Mouse (Mus musculus) v-Abl transformed pro-B cells (cell line): Measurements from ENCODE around the gene Nap1l4.
"Not testable (repeated sequence)": the region's sequence is repeated elsewhere in the genome, so short reads cannot be mapped to it uniquely, and the experiment has no call there.

Source experiments
- in situ Hi-C, 2 experiments: fragments of 400-800 bp; cut with MboI; formaldehyde crosslinking; loops; one replicate each; pipeline ENCODE4 v1.15.1; 2025; ENCODE audit not compliant: unreplicated experiment in 2 of 2

Nap1l4 gene

GRCm38 (mm10) chr7:143548976-143549457, at the start of gene Nap1l4:
TSS of gene Nap1l4 (minus strand) at chr7:143549106.
- in situ Hi-C loops, result no loop called here

GRCm38 (mm10) chr7:143594865-143595264, 46.0 kb upstream of the Nap1l4 start:
- in situ Hi-C loops, result loop anchor here in 1 of 2 experiments (25.0 kb wide), 1 partner anchor 317 kb away; no protein-coding TSS in a partner anchor

- in situ Hi-C loops, result loop anchor here in 1 of 2 experiments (25.0 kb wide), 1 partner anchor 320 kb away; no protein-coding TSS in a partner anchor
Measured at GRCm38 (mm10) chr7:143592255-143592654, 43.3 kb upstream of the Nap1l4 start.

GRCm38 (mm10) chr7:143588006-143588405, 39.1 kb upstream of the Nap1l4 start:
- in situ Hi-C loops, result loop anchor here in 1 of 2 experiments (10.0 to 25.0 kb wide), 2 partner anchors 107 to 324 kb away; no protein-coding TSS in a partner anchor

GRCm38 (mm10) chr7:143587586-143587985, 38.7 kb upstream of the Nap1l4 start:
- in situ Hi-C loops, result loop anchor here in 1 of 2 experiments (10.0 to 25.0 kb wide), 2 partner anchors 107 to 325 kb away; no protein-coding TSS in a partner anchor

DNA sequence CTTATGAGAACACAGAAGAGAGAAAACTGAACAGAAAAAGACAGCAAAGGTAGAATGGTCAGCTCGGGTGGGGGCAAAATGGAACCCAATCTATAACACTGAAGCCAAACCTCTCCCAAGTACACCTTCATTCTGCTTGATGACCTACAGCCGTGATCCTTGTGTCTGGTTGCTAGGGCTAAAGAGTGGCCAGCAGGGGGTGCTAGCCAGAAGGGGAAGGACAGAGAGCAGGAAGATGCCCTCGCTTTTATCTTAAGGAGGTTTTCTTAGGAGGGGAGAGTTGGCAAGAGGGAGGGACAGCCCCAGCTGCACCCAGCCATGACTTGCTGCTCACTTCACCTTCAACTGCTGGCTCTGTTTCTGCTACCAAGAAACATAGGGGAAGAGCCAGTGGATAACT, 35.0 kb upstream of the Nap1l4 start:
- in situ Hi-C loops, result loop anchor here (5.0 to 25.0 kb wide), 5 partner anchors 111 to 328 kb away; no protein-coding TSS in a partner anchor

GRCm38 (mm10) chr7:143583025-143583424, 34.1 kb upstream of the Nap1l4 start:
- in situ Hi-C loops, result loop anchor here (5.0 to 25.0 kb wide), 5 partner anchors 112 to 329 kb away; no protein-coding TSS in a partner anchor

DNA sequence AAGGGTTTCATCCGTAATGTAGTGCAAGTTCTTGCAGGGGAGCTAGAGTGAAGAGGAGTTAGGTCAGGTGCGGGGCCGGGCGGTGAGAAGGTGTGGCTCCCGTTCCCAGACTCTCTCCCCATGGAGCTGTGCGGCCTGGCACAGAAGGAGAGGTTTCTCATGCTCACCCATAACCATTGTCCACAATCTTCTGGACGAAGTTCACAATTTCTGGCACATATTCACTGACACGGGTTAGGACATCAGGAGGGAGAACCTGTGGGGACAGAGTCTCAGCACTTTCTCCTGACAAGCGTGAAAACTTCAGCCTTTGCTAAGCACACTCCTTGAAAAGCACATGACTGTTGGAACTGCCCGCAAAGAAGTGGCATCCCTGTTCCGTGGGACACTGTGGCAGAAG, 26.8 kb upstream of the Nap1l4 start:
- in situ Hi-C loops, result loop anchor here in 1 of 2 experiments (25.0 kb wide), 1 partner anchor 337 kb away; no protein-coding TSS in a partner anchor

- in situ Hi-C loops, result no loop called here
Measured at GRCm38 (mm10) chr7:143565648-143566039, 16.7 kb upstream of the Nap1l4 start.

GRCm38 (mm10) chr7:143565015-143565647, 16.2 kb upstream of the Nap1l4 start:
- in situ Hi-C loops, result no loop called here

DNA sequence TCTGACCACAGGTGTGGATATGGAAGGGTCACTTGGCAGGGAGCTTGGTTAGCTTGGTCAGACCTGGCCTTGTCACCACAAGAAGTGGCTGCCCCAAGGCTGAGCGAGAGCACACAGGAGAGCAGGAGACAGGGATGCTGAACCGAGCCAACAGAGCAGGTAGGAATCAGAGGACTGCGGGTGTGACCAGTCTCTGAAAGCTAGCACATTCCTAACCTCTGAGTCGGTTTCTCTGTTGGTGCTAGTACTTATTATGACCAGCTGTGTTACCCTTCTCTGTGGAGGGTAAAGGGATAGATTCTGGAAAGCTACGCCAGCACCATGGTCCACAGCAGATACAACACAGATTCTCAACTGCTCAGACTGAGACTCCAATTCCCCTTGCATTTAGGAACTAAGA, 14.9 kb upstream of the Nap1l4 start:
- in situ Hi-C loops, result no loop called here

- in situ Hi-C loops, result no loop called here
Measured at GRCm38 (mm10) chr7:143557616-143558015, 8.7 kb upstream of the Nap1l4 start.

- in situ Hi-C loops, result no loop called here
Measured at GRCm38 (mm10) chr7:143556964-143557610, 8.2 kb upstream of the Nap1l4 start.

DNA sequence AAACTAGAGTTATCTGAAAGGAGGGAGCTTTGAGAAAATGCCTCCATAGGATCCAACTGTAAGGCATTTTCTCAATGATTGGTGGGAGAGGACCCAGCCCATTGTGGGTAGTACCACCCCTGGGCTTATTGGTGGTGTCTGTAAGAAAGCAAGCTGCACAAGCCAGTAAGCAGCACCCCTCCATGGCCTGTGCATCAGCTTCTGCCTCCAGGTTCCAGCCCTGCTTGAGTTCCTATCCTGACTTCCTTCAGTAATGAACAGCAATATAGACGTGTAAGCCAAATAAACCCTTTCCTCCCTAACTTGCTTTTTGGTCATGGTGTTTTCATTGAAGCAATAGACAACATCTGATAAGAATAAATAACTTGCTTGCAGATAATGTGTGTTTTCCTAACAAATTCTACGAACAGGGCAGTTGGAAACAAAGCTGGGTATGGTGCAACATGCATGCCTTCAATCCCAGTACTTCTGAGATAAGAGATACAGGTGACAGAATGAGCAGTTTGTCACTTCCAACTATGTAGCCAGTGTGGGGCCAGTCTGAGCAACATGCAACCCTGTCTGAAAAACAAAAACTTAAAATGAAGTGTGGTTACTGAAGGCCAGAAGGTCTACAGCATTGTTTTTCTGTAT, 798 bp upstream of the Nap1l4 start:
- in situ Hi-C loops, result no loop called here

- in situ Hi-C loops, result no loop called here
Measured at GRCm38 (mm10) chr7:143548231-143548961, 510 bp downstream of the Nap1l4 start.

DNA sequence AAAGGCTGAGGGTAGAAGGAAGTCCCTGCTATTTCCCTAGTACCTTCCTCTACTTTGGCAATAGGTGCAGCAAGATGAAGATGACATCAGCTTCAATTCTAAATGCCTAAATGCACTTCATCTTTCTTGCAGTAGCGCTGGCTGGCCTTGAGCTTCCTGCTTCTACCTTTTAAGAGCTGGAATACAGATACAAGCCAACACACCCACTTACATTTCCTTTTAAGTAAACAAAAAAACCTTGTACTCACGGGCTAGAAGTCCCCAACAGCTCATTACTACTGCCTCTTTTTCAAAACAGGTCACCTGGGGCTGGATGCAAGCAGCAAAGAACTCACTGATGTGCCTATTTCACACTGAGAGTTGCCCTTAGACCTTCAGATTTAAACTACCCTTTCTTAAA, 2.4 kb downstream of the Nap1l4 start:
- in situ Hi-C loops, result no loop called here

DNA sequence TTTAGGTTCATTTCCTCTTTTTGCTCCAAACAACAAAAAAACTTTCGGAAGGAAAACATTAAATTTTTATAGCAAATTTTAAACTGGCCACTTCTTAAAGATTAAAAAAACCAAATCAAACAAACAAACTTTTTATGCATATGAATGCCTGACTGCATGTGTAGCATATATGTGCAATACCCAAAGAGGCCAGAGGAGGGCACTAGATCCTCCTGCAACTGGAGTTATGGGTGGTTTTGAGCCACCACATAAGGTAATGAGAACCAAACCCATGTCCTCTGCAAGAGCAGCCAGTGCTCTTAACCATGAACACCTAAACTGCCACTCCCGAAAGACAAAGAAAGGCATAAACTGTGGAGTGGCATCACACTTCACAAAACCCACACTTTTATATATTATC, 4.5 kb downstream of the Nap1l4 start:
- in situ Hi-C loops, result no loop called here

DNA sequence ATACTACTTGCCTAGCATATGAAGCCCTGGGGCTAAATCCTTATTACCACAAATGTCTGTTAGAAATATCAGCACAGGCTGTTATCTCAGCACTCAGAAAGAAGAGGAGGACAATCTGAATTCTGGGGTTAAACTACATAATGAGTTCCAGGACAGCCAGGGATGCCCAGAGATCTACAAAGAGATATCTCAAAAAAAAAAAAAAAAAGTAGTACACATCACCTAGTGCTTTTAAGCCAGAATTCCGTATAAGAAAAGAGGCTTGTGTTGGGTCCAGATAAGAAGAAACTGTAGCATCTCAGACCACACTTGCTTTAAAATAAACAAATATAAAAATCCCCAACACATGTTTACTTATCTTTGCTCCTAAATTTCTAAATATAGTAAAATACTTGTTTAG, 10.2 kb downstream of the Nap1l4 start:
- in situ Hi-C loops, result no loop called here

DNA sequence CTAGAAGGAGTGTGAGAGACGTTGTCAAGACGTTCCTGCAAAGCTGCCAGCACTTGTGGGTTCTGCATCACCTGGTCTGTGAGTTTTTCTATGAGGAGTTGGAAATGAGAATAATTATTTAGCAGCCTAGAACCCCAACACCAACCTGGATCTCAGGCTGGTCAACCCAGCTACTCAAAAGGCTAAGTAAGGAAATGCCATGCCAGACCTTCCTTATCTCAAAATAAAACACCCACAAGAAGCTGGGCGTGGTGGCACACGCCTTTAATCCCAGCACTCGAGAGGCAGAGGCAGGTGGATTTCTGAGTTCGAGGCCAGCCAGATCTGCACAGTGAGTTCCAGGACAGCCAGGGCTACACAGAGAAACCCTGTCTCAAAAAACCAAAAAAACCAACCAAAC, 10.7 kb downstream of the Nap1l4 start:
- in situ Hi-C loops, result not testable (repeated sequence)

DNA sequence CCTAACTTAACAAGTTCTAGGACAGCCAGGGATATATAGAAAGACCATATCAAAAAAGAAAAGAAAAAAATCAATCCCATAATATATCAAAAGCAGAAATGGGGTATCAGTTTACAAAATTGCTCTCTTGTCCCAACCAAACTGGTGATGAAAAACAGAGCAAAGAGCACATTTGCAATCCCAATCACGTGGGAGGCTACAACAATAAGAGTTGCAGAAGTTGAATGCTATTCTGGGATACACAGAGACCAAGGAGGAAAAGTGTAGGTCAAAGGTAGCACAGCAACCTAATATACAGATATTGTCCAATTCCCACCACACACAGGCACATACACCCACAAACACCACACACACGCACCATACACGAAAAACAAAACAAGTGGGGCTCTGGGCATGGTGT, 12.7 kb downstream of the Nap1l4 start:
- in situ Hi-C loops, result no loop called here
